Mouse (Mus musculus): Measurements from ENCODE around the gene Dhx16.

GRCm38 (mm10) chr17:35920862-35921562 is 41.4 kb downstream of the Dhx16 start:
- TF ChIP-seq CTCF (IDR thresholded peaks at IDR 0.05; ENCODE audit: insufficient read depth, low read length) (no peak), POLR2A (IDR thresholded peaks at IDR 0.05; ENCODE audit: borderline replicate concordance, extremely low read depth, low read depth, low read length) (no peak)
